Mouse (Mus musculus): ENCODE results near the gene Acss1. TPM values are rescaled to one million over a fixed set of nuclear protein-coding genes. Genes with fewer than 3 reads are reported as not detected.
A peak's percentile ranks its signal among the peaks of the same experiment; 100 is the strongest.

Acss1 gene
- total RNA-seq, 1 experiment from 2014 or later, result 39.6 TPM

GRCm38 (mm10) chr2:150646411-150647121, 21.7 kb downstream of the Acss1 start:
- peak; percentile 58 for ATAC-seq (replicated peaks; ENCODE audit: low read depth, poor library complexity, severe bottlenecking)

- ATAC-seq (replicated peaks; ENCODE audit: low read depth, poor library complexity, severe bottlenecking), result no peak
These were observed 23.1 kb downstream of the Acss1 start for GRCm38 (mm10) chr2:150645225-150645624.

DNA sequence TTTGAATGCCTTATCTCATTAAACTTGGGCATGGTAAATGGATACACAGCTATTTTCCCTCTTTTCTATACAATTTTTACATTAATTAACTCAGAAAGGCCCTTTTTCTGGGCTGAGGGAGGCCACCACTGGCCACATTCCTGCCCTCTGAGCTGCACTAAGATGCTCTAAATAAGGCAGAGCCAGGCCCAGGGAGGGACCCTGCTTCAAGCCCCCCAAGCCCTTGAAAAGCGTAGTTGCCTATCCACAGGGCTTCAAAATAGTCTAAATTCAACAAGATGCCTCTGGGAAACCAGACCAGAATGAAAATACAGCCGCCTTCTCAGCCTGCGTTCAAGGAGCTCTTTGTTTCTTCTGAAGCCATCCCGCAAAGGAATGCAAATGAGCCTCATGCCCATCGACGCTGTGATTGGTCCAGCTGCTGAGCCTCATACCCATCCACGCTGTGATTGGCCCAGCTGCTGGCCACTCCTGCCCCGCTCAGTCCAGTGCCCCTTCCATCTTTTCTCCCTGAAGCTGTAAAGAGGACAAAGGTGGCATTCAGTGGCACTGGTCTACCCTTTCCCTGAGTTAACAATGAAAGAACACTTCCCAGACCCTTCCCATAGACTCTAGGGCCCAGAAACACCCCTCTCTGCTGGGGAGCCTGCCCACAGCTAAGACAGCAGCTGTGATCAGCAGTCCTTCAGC, 24.4 kb downstream of the Acss1 start:
- ATAC-seq (replicated peaks; ENCODE audit: low read depth, poor library complexity, severe bottlenecking), result no peak

DNA sequence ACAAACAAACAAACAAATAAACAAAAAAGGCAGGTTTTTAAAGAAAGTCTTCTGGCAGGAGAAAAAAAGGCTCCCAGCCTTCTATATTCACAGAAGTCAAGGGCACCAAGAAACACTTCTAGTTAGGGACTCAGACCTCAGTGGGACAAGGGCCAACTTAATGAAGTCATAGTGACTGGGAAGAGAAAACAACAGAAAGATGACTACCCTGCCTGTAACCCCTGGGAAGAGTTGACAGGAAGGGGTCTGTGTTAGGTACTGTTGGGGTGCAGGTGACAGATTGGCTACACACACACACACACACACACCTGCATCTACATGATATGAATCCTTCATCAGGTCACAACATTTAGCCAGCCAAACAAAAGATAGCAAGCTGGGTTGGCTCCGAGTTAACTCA, 25.1 kb downstream of the Acss1 start:
- no peak for ATAC-seq (replicated peaks; ENCODE audit: low read depth, poor library complexity, severe bottlenecking)

- ATAC-seq (replicated peaks; ENCODE audit: low read depth, poor library complexity, severe bottlenecking), result peak; percentile 43; the same call in 1 of the 2 replicates
These were observed 29.9 kb downstream of the Acss1 start for GRCm38 (mm10) chr2:150638370-150638733.

DNA sequence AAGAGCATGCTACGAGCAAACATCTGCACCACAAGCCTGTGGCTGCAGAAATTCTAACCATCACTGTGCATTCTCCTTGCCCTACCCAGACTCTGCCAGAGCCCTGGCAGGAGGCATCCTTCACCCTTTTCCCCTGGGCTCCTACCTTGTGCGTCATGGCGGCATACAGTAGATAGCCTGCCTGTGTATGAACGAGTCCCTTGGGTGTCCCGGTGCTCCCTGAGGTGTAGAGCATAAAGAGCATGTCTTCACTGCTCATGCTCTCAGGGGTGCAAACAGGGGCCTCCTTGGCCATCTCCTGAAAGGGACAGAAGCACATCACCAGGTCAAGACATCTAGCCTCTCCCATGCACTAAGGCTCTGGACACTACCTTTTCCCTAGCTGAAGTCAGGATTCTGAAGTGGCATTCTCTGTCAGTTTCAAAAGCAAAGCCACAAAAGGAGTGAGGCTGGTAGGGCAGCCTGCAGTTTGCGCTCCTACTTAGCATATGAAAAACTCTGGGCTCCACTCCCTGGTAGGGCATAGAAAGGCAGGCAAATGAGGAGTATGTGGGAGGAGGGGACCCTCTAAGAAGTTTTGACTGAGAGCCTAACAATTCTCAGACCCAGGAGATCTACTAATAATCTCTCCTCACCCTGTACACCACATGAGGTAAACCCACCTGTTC, 30.5 kb downstream of the Acss1 start:
- ATAC-seq (replicated peaks; ENCODE audit: low read depth, poor library complexity, severe bottlenecking), result no peak

GRCm38 (mm10) chr2:150635877-150636446, 32.3 kb downstream of the Acss1 start:
- ATAC-seq (replicated peaks; ENCODE audit: low read depth, poor library complexity, severe bottlenecking), result peak; percentile 62

- 0 out of 2 replicates have a peak, but pooled peaks have one; percentile 30 for ATAC-seq (replicated peaks; ENCODE audit: low read depth, poor library complexity, severe bottlenecking)
These were observed 39.0 kb downstream of the Acss1 start for GRCm38 (mm10) chr2:150629255-150629654.

GRCm38 (mm10) chr2:150627140-150627539, 41.2 kb downstream of the Acss1 start:
- ATAC-seq (replicated peaks; ENCODE audit: low read depth, poor library complexity, severe bottlenecking), result peak; percentile 77

DNA sequence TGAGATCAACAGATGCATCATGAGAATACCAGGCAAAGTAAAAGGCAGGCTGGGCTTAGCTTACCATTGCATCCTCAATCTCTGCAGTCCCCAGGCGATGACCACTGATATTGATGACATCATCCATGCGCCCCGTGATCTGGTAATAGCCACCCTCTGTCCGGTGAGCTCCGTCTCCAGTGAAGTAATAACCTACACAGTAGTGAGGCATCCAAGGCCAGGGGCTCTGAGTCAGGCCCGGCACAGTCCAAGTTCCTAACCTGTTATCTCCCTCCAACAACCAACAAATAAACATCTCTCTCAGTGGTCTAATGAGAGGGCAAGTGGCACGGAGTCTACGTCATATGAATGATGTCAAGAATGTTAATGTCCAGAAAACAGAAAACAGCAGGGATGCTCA, 43.4 kb downstream of the Acss1 start:
- no peak for ATAC-seq (replicated peaks; ENCODE audit: low read depth, poor library complexity, severe bottlenecking)

GRCm38 (mm10) chr2:150623957-150624356, 44.3 kb downstream of the Acss1 start:
- no peak for ATAC-seq (replicated peaks; ENCODE audit: low read depth, poor library complexity, severe bottlenecking)

- no peak for ATAC-seq (replicated peaks; ENCODE audit: low read depth, poor library complexity, severe bottlenecking)
These were observed 46.6 kb downstream of the Acss1 start for GRCm38 (mm10) chr2:150621698-150622097.

DNA sequence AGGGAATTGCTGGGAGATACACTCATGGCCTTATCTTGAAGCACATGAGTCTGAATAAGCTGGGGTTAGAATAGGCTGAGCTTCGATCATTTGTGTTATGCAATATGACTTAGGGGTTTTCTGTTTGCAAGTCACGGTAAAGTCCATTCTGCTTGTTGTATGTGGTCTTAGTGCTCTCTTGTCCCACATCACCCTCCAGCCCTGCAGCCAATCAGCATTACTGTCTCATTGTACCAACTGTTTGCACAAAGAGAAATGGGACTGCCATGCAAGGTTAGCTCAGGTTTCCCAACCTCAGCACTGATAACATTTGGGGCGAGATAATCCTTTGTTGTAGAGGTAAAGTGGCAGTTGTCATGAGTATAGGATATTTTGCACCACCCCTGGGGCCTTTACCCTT, 58.2 kb downstream of the Acss1 start:
- ATAC-seq (replicated peaks; ENCODE audit: low read depth, poor library complexity, severe bottlenecking), result no peak

- ATAC-seq (replicated peaks; ENCODE audit: low read depth, poor library complexity, severe bottlenecking), result peak; percentile 68
These were observed 59.3 kb downstream of the Acss1 start for GRCm38 (mm10) chr2:150608872-150609560.

GRCm38 (mm10) chr2:150608087-150608799, 60.1 kb downstream of the Acss1 start, which contains the start of gene Apmap:
Gene Apmap (minus strand): TSS chr2:150608567.
- ATAC-seq (replicated peaks; ENCODE audit: low read depth, poor library complexity, severe bottlenecking), result peak; percentile 95

- ATAC-seq (replicated peaks; ENCODE audit: low read depth, poor library complexity, severe bottlenecking), result no peak
These were observed 61.2 kb downstream of the Acss1 start for GRCm38 (mm10) chr2:150607086-150607485.

DNA sequence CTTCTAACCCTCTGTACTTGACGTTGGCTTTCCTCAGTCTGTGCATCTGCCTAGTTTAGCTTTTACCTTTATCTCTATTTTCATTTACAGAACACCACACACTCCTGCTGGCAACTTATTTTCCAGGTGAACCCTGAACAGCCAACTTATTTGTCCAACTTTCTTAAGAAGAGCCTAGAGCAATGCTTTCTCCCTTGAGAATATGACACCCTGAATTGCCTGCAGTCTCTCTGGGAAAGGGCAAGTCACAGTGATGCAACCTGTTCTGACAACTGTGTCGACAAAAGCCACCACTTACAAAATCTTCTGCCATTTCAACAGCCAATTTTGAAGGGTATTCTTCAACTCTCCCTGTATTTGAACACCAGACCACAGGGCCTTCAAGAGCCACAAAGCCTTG, 63.5 kb downstream of the Acss1 start:
- ATAC-seq (replicated peaks; ENCODE audit: low read depth, poor library complexity, severe bottlenecking), result no peak

DNA sequence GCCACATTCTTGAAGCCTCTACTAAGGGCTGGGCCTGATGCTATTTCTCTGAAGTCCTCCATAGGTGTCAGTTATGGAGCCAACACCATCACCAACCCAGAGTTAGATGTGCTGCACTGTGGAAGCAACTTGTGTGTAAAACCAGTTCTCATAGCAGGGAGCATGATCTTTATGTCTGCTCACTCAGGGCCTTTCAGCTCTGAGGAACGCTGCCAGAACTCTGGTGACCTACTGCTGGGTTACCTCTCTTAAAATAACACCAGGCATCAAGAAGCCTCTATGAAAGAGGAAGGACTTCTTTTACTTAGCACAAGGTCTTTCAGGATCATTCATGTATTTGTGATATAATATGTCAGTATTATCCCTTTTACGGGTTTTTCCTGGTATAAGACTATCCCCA, 66.1 kb downstream of the Acss1 start:
- no peak for ATAC-seq (replicated peaks; ENCODE audit: low read depth, poor library complexity, severe bottlenecking)

DNA sequence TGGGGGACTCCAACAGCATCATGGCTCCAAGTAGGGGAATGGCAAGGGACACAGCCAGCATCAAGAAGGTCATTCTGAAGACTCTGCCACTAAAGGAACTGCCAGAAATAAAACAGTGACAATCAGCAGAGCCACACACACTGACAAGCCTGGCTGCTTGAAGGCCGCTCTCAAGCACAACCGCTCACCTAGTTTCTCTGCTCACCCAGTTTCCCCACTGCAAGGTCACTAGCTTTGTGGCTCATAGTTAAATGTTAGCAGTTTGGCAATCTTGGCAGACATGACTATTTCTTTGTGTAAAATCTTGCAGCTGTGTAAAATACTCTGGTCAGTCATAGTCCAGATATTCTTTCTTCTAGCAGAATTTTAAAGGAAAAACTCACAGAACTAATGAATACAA, 68.0 kb downstream of the Acss1 start:
- ATAC-seq (replicated peaks; ENCODE audit: low read depth, poor library complexity, severe bottlenecking), result no peak

Measured in common myeloid progenitor, adult 5-6 weeks (primary cell).